Mouse (Mus musculus) thymus, postnatal 25 days (tissue): Measurements from ENCODE around the gene Kcnk1.

ENCODE experiments used
- DNase-seq: peaks from one replicate; pipeline ENCODE4 v3.0.0; 2022

The Kcnk1 gene

DNA sequence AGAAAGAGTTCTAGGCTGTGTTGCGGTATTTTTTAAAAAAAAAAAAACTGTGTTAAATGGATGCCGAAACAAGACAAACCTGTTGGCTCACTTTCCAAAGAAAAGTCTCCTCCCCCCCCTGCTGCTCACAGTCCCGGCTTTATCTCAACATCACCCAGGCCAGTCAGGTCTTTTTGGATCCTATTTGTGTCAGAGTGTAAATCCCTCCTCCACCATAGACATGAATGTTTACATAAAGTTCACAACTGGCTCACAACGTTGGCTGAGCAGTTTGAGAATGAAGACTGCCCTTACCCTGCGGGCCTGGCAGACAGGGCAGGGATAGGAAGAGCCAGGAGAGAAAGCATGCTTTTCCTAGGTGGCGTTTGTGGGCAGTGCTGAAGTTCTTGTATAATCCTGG is 2.0 kb downstream of the Kcnk1 start:
- no peak for DNase-seq

DNA sequence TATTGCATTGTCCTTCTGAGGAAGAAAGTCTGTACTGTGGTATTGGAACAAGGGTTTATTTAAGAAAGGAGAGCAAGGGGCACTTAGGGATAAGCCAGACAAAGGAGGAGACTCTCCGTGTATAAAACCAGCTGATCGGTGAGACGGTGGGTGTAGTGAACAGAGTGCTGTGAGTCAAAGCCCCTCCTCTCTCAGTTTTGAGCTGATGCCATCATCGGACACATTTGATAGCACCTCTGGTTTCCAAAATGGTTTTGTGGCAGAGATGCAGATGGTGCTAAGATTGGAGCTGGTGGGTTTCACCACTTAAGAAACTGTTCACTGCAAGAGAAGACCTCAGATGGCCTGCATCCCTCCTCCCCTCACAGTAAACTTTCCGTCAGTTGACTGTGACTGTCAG is 2.6 kb downstream of the Kcnk1 start:
- DNase-seq: no peak

DNA sequence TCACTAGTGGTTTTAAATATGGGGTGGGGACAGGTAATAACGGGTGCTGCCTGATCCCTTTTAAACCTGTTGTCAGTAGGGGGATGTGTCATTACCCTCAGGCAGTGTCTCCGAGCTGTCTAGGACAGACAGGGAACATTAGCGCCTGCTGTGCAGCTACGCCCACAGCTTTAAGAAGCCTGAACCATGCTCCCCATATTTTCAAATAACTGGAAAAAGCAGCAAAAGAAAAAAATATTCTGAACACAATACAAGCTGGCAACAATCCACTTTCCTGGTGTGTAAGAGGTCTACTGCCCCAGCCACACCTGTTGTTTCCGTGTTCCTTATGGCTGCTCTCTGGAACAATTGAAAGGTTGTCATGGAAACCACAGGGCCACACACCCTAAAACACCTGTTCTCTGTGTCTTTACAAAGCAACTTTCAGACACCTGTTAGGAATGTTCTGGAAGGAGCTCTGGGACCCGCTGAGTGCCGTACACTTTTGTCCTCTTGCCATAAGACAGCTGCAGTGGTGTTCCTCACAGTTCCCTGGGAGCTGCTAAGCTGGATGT is 4.9 kb downstream of the Kcnk1 start:
- no peak for DNase-seq

DNA sequence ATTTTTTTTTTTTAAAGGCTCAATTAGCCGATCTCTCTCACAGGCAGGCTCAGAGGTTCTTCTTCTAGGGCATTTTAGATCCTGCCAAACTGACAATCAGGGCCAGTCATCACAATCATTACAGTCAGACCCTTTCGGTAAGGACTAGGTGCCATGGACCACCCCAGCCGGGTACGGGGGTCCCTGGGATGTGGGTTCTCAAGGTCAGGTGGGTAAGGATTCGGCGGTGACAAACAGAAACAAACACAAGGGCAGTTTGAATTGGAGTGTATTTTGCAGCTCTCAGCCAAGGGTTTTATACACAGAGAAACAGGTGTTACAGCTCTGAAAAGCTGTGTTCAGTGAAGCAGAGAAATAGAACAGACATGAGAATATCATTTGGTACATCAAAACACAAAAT is 8.6 kb downstream of the Kcnk1 start:
- DNase-seq: no peak

DNA sequence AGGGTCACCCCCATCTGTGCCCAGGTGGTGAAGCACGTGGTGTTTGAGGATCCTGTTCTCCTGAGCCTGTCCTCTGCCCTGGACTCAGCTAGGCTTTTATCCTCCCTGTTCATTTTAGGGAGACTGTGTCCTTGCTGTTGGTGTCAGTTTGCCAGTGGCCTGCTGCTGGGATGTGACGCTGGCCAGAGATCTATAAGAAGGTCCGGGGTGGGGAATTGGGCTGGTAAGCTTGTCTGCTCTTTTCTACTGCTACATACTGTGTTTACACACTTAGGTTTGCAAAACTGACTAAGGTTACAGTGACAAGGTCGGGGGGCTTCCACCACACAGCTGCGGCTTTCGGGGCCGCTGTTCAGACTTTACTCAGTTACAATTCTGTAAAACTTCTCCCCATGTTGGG is 10.0 kb downstream of the Kcnk1 start:
- no peak for DNase-seq

DNA sequence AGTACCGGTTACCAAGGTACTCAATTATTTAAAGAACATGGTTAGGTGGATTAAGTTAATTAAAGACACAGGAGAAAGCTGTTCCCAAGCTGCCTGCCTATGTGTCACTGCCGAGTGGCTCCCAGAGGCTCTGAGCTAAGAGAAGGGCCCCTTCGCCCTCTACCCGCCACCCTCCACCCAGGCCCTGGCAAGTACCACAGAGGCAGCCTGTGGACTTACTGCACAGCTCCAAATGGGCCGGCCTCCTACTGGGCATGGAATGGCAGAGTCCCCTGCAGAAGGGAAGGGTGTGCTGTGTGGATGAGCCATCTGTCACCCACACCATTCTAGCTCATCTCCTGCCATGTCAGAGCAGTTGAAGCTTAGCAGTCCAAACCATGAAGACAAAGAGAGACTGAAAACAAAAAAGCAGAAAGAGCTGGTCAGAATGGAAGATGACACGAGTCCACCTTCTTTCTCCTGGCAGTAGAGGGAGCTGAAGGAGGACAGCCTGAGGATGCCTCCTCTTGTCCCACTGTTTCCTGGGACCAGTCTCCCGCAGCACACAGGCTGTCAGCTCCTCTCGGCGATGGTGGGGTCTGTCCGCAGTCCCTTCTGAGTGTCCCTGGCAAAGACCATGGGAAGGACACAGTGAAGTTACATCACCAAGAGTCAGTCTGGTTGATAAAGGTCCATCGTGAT is 11.5 kb downstream of the Kcnk1 start:
- DNase-seq: no peak

DNA sequence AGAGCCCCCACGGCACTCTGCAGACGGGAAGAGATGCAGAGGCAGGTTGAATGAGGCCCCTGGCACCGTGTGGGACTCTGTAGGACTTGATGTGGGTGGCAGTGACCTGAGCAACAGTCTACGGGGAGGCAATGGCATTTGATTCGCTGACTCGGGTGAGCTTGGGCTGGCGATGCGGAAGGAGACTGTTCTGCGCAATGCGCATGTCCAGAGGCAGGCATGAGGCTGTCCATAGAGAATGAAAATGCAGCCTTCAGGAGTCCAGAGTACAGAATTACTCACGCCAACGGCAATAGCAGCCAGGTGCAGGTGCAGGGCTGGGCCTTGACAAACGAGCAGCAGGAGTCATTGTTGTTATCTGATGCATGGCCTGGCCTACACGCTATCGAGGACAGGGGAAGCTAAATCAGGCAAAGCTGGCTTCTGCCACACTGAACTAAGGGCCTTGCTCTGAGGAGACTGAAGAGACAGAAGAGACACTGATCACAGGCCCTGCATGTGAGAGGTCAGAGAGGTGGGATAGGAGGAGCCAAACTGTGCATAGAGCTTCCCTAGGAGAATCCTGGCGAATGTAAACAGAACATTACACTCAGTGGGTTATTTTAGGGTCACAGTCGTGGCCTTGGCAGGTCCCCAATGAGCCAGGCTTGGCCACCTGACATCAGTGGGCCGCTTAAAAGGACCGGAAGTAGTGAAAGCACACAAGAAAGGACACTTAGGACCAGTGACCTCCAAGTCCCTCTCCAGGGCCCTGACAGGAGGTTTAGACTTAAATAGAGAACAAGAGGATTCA is 12.8 kb downstream of the Kcnk1 start:
- no peak for DNase-seq

DNA sequence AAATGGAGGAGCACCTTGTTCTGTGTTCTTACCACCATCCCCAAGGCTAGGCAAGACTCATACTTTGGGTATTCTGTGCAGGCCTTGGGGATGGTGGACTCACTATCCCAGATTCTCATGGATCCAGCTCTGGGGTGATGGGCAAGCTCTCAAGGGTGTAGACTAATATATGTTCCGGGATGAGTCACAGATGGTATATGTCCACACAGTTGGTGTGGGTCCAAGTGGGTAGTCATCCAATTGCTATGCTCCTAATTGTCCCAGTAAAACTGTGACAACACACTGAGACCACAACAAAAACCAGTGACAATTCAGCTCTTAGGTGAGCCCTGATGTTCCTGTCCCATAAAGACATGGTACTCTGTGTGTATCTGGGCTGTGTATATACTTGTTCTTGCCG is 14.0 kb downstream of the Kcnk1 start:
- no peak for DNase-seq

DNA sequence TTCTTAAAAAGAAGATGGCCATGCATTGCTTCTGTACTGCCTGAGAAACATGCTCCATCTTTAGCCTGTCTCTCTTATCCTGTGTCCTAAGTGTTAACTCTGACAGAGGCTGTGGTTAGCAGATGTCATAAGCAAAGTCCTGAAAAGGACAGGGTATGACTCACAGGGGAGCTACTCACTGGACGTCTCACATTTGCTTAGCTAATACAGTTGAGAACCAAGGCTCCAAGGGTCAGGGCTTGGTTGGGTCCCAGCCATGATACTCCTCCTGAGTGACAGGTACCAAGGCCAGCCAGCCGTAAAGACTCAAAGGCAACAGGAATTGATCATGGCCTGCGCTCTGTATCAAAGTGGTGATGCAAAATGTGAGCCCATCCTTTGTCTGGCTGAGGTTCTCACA is 15.9 kb downstream of the Kcnk1 start:
- no peak for DNase-seq

DNA sequence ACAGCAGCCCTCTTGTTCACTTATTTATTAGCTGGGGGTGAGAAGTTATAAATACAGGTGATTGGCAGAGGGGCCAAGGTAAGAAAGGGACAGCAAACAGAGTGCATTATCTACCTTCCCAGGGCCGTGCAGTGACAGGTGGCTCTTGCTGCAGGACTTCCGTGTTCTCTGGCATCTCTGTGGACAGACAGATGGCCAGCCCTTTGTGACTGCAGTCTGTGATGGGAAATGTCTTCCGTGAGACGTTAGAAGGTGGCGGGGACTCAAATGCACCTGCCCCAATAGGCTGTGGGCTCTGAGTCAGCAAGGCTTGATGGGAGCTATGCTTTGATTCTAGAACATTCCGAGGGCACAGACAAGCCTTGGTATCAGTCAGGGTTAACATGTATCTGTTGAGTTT is 17.4 kb downstream of the Kcnk1 start:
- DNase-seq: no peak

DNA sequence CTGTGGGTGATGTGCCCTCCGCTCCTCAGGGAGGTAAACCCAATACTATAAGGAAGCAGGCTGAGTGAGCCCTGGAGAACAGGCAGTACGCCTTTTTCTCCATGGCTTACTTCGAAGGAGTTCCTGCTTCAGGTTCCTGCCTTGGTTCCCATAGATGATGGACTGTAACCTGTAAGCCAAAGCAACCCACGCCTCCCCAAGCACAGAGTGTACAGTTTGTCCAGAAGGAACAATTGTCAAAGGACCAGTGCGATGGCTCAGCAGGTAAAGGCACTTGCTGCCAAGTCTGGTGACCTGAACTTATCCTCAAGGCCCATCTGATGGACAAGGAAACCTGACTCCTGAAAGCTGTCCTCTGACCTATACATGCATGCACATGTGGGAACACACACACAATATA is 18.7 kb downstream of the Kcnk1 start:
- no peak for DNase-seq

DNA sequence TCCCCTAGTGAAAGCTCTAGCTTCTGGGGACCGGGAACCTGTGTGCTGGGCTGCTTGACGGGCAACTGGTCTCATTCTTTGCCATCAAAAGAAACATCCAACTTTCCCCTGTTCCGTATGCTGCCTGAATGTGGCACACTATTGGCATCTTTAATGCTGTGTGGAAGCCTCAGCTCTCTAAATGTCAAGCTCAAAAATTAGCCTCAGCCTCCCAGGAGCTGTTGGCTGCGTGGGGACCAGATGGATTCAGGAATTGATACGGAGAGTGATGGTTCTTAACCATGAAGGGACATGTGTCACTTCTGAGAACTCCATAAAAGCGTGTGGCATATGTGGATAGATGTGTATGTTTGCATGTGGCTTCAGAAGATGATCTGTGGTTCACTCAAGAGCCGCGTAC is 27.0 kb downstream of the Kcnk1 start:
- no peak for DNase-seq

DNA sequence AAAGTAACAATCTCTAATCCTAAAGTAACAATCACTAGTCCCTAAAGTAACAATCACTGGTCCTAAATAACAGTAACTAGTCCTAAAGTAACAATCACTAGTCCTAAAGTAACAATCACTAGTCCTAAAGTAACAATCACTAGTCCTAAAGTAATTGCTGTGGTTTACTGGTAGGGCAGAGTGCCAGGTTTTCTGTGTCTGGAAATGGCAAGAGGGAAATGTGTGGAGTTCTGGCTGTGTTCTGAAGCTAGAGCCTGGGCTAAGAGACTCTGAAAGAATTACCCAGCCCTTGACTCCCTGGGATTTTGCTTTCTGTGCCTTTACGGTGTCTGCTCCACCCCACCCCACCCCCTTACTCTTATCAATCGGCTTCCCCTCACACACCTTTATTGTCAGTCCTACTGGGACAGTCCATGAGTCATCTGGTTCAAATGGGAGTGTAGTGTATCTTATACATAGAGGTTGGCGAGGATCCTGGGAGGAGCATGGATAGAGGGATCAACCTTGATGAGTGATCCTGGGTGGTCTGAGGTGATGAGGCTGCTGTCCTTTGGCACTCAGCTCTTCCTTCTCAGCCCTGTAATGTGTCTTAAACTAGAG is 28.8 kb downstream of the Kcnk1 start:
- DNase-seq: no peak

DNA sequence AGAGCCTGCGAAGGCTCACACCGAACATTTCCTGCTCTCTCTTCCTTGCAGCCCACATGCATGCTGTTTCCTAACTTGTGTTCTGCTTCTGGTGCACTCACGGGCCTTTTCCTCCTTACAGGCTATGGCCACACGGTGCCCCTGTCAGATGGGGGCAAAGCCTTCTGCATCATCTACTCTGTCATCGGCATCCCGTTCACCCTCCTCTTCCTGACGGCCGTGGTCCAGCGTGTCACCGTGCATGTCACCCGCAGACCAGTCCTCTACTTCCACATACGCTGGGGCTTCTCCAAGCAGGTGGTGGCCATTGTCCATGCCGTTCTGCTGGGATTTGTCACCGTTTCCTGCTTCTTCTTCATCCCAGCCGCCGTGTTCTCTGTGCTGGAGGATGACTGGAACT is 29.9 kb downstream of the Kcnk1 start:
- DNase-seq: no peak

DNA sequence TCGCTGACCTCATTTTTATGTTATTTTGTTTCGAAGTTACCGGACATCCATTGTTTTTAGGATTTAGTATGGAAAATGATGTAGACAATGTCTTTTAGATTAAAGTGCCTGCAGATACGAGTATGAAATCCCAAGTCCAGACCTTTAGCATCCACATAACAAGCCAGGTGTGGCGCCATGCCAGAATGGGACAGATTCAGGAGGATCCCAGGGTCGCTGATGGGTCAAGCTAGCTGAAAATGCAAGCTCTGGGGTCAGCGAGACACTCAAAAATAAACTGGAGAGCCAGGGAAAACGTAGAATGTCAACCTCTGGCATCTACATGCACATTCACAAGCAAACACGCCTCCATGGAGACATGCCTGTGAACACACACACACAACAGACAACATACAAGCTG is 31.2 kb downstream of the Kcnk1 start:
- DNase-seq: no peak

DNA sequence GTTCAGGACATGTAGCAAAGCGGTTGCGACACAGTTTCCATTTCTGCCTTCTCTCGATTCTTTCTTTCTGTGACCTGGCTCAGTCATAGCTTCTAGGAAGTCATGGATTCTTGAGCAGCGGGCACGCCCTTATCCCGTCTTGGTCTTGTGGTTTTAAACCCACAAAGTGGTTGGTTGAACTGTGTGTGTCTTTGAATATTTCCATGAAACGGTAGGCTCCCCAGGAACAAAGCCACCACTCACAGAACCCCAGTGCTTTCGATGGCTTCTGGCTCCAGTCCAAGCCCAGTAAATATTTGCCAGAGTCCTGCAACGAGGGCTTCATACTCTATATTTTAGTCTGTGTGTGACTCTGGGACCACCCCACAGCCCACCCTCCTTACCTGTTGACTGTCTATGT is 31.6 kb downstream of the Kcnk1 start:
- no peak for DNase-seq

DNA sequence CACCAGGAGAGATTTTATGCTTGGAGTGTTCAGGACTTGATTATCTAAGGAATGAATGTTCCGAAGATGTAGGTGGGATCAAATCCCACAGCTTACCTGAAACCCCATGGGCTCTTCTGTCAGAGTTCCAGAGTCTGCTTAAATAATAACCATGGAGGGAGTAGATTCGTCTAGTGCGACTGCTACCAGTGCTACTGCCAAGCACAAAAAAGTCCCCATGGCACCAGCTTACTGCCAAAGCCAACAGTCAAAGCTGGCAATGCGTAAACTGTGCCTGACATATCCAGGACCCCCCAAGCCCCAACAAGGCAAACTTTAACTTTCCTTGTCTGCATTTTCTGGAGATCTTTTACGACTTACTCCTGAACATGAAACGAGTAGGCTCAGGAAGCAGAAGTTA is 32.5 kb downstream of the Kcnk1 start:
- DNase-seq: no peak

DNA sequence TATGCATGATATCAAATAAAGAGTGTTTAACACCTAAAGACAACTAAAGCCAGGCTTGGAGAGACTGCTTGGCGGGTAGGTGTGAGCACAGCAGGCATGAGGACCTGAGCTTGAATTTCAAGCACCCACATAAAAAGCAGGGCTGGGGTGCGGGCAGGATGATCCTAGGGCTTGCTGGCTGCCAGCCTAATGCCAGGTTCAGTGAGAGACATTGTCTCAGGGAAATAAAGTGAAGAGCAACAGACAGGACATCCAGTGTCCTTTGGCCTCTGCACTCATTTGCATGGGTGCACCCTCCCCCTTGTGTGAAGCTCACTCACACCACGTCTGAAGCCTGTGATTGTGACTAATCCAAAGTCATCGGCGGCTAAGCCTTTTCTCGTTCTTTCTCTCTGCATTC is 34.0 kb downstream of the Kcnk1 start:
- DNase-seq: no peak

DNA sequence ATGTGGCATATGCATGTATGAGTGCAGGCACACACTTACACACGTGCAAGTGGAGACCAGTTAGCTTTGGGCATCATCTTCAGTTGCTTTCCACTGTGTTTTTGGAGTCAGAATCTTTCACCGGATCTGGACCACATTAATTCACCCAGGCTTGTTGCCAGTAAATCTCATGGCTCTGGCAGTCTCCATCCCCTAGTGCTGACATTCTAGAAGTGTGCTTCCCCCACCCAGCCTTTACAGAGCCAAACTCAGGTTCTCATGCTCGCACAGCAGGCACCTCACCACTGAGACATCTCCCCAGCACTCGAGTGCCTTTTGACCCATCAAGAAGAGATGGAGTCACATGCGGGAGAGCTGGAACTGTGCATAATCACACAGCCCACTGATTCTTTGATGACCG is 37.8 kb downstream of the Kcnk1 start:
- DNase-seq: no peak

DNA sequence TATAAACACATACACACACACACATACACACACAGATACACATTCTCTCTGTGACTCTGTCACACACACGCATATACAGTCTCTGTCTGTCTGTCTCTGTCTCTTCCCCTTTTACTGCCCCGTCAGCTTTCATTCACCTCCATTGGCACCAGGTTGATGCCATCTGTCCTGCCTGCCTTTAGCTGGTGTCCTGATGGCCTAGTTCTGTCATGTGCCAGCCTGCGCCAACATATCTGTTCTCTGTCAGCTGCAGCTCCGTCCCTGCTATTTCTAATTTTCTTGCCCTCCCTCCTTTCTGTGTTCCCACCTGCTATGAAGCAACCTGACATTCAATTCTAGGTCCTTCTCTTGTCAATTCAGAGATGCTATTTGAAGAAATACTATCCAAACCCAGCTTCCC is 40.1 kb downstream of the Kcnk1 start:
- DNase-seq: no peak

DNA sequence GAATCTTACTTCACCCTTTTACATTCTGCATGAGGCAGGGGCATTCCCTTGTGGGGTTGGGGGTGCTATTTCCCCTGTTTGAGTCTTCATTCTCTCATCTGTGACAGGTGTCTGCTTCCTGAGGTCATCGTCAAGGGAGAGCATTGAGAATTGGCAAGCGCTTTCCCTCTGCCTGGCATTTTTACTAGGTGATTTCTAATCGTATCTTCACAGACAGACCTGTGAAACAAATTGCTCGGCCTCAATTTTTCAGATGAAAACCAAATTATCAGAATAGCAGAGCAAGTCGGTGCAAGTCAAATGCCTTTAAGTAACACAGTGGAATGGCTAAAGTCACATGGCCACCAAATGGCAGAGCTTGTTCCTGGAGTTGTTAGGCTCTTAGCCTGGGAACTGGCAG is 41.4 kb downstream of the Kcnk1 start:
- no peak for DNase-seq

DNA sequence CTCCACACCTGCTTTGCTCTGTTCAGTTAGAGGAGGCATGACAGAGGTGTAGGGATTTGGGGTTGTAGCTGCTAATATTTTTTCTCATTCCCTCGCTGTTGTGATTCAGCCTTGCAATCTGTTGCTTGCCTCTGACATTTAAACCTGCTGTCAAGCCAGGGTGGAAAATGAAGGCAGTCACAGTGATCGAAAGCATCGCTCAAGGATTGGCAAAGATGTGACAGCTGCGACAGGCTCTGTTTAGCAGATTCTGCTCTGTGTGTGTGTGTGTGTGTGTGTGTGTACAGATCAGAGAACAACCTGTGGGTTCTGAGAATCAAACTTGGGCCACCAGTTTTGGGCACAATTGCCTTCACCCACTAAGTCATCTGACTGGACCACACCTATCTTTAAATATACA is 50.8 kb downstream of the Kcnk1 start:
- no peak for DNase-seq

DNA sequence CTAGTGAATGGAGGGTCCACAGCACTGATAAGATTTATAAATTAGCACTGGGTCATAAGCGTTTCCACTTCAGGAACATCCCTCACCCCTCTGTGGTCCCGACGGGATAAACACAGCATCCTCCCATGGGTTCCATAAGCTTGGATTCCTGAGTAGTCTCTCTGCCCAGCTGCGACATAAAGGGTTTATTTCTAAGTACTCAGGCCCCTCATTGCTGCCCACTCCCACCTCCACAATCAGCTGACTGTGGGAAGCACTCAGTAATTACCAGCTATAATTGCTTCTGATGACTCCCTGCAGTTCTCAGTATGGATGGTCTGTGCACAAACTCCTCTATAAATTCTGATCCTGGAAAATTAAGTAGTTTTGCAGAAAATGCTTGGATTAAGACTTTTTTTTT is 58.9 kb downstream of the Kcnk1 start:
- no peak for DNase-seq

DNA sequence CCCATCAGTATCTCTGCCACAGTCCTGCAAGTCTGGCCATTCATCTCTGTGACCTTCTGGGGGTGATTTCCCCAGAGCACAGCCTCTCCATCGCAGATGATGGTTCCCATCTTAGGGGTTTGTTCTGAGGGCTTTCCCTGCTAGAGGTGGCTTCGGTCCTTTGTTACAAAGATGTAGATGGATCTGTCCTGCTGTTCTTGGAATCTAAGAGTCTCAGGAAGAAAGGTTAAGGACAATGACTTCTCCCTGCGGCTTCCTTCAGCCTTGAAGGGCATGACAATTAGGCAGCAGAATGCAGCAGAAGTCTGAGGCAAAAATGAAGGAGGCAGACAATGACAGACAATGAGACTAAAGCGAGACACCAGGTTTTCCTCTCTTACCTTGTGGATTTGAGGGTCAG is 63.9 kb downstream of the Kcnk1 start:
- no peak for DNase-seq
